Mouse (Mus musculus) embryonic fibroblast, embryonic 13.5 days (primary cell): ENCODE measurements around the gene Gm960.

Experiments
- CTCF ChIP-seq: IDR thresholded peaks from 2 replicates; pipeline ENCODE4 v1.5.1; 2011; ENCODE audit warnings: mild to moderate bottlenecking, control low read depth, low read length, moderate library complexity, borderline replicate concordance; ENCODE audit not compliant: insufficient read depth
- POLR2A ChIP-seq: IDR thresholded peaks from 2 replicates; pipeline ENCODE4 v1.6.1; 2011; ENCODE audit warnings: low read depth, mild to moderate bottlenecking, control low read depth, low read length, moderate library complexity

DNA sequence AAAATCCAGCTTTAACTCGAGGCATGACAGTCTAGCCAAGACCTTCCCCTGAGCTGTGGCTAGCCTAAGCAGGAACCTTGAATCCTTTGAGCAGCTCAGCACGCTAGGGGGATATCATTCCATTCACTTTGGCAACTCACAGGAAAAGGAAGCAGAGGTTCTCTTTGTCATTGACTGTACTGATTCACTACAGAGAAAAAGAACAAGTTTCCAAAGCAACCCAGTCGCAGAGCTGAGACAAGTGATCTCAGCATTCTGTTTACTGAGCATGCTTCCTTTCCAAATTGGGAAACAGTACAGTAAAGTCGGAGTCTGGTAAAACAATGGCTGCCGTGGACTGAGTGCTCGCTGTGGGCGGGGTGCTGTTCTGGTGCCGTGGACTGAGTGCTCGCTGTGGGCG lies 10.3 kb upstream of the Gm960 start:
- TF ChIP-seq CTCF: no peak
- no peak for TF ChIP-seq POLR2A
